Mouse (Mus musculus) cerebellum, adult 2 months (tissue): ENCODE measurements around the gene Nek5. TPM values are rescaled to one million over a fixed set of nuclear protein-coding genes. Genes with fewer than 3 reads are reported as not detected.

Experiments
- DNase-seq, 2 experiments: peaks; one replicate each; pipeline ENCODE4 v3.0.0; 2021
- H3K27ac ChIP-seq: fragments of 200-500 bp; 2 replicates; pipeline ENCODE4 v1.5.1; 2012; ENCODE audit warnings: low read length, control low read depth, inconsistent platforms; ENCODE audit not compliant: insufficient read depth
- H3K27me3 ChIP-seq: fragments of 200-500 bp; 2 replicates; pipeline ENCODE4 v1.6.1; 2012; ENCODE audit warnings: inconsistent platforms, mild to moderate bottlenecking, low read length, moderate library complexity; ENCODE audit not compliant: control insufficient read depth, insufficient read depth
- H3K4me1 ChIP-seq: fragments of 200-500 bp; 2 replicates; pipeline ENCODE4 v1.6.1; 2011; ENCODE audit warnings: low read length; ENCODE audit not compliant: control insufficient read depth, insufficient read depth
- H3K4me3 ChIP-seq: fragments of 200-500 bp; replicated peaks from 2 replicates; pipeline ENCODE3; 2011; ENCODE audit warnings: mild to moderate bottlenecking, low read depth, low read length, control low read depth; ENCODE audit not compliant: insufficient read depth
- CTCF ChIP-seq: fragments of 200-500 bp; IDR thresholded peaks from 2 replicates; pipeline ENCODE4 v1.5.1; 2011; ENCODE audit warnings: low read depth, mild to moderate bottlenecking, control low read depth, low read length, moderate library complexity, borderline replicate concordance; ENCODE audit not compliant: insufficient read depth
- POLR2A ChIP-seq: fragments of 200-500 bp; IDR thresholded peaks from 2 replicates; pipeline ENCODE4 v1.6.1; 2011; ENCODE audit warnings: low read length, control low read depth, borderline replicate concordance; ENCODE audit not compliant: insufficient read depth
- WGBS: fragments of 180-500 bp; shearing (Covaris S2); methylation state at CpG from one replicate; pipeline ENCODE4 v1.1.7; 2018; 5-methylcytosine and 5-hydroxymethylcytosine counted together
- polyA plus RNA-seq: library from polyadenylated mRNA; depleted of rRNA; stranded (reverse); fragments of >200 nt; gene quantifications from 2 replicates; pipeline ENCODE4 v1.2.3, GENCODE M21; 2012

Nek5 gene
- polyA plus RNA-seq, 1 experiment = 0.33 TPM

DNA sequence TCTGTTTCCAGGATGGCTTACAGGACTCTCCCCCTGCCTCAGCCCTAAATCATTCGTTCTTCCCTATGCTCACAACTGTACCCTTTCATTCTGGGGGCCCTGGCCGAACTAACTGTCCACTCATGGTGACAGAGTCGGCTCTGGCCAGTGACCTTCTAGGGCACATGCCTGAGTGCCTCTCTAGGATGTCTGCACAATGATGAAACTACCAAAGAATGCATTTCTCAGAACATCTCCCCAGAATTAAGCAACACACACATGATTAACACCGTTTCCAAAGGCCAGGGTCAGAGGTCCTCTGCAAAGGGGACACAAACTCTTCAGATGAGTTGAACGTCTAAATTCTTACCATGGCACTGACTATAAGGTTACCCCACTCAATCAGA lies 9.9 kb upstream of the Nek5 start:
- TF ChIP-seq CTCF (no peak), POLR2A (no peak)
- no peak overlapping the region for H3K27ac ChIP-seq
- H3K27me3 ChIP-seq = no peaks in the 10 kb centered on the region
- H3K4me3 ChIP-seq = no peak overlapping the region
- no peak for DNase-seq
- 90% methylated on average over 5 of the region's 5 CpGs for WGBS
- no peaks in the 10 kb centered on the region for H3K4me1 ChIP-seq

DNA sequence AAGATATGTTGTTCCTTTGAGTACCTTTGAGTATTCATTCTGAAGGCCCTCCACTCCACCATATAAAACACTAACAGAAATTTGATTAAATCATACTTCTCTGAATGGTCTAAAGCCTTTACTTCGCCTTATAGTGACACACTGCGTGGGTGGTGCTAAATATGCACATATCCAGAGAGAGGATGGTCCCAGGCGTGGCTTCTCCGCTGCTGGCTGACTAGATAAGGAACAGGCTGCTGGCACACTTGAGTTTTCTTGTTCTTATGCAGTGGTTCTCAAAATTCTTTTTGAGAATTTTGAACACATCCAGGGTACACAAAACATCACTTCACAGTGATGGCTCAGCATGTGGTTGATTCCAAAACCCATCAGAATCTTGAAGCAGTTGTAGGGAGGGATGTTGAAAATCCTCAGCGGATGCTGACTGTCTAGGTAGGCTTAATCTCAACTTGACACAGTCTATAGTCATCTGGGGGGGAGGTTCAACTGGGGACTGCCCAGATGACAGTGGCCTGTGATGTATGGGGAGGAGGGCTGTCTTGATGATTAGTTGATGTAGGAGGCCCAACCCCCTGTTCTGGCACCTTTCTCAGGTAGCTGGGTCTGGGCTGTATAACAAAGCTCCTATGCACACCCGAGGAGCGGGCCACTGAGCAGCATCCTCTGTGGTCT lies 9.4 kb upstream of the Nek5 start:
- Histone ChIP-seq H3K27ac (no peak overlapping the region), H3K4me1 (no peaks in the 10 kb centered on the region), H3K27me3 (no peaks in the 10 kb centered on the region), H3K4me3 (no peak overlapping the region)
- no peak for DNase-seq
- 94% methylated on average over 7 of the region's 7 CpGs for WGBS
- TF ChIP-seq CTCF (no peak), POLR2A (no peak)

DNA sequence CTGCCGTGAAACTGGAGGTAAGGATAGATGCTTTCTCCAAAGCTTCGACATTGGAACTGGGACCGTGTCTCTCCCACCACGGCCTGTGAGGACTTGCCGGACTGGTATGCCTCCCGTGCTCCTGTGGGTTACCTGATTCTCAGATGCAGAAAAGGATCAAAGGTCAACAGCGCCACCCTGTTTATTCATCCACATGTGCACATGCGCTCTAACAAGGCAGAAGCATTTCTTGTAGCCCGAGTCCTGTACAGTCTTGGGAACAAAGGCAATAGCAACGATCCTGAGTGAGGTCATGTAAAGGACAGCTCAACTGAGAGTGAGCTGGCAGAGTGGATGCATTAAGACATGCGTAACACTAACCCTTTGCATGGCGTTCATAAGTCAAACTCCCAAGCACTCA lies 7.2 kb upstream of the Nek5 start:
- no peak for DNase-seq
- Histone ChIP-seq H3K27me3 (no peaks in the 10 kb centered on the region), H3K4me3 (no peak overlapping the region), H3K27ac (no peak overlapping the region), H3K4me1 (no peaks in the 10 kb centered on the region)
- TF ChIP-seq CTCF = no peak
- TF ChIP-seq POLR2A = no peak
- 93% methylated on average over 12 of the region's 12 CpGs for WGBS

DNA sequence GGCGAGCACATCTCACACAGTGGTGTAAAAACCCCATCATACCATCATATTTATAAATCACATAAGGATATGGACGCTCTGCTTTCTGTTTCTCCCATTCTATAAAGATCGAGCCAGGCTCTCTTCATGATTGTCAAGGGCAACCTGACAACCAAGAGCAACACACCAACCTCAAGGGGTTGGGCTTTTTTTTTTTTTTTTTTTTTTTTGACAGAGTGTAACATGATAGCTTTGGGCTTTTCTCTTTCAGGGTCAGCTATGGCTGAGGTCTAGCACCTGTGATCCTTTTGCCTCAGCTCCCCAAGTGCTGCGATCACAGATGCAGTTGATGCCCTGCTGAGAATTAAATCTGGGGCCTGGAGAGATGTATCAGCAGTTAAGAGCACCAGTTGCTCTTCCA lies 17.8 kb downstream of the Nek5 start:
- no peaks in the 10 kb centered on the region for H3K4me1 ChIP-seq
- no peaks in the 10 kb centered on the region; the same call in 1 of the 2 replicates for H3K27me3 ChIP-seq
- 85% methylated on average over 4 of the region's 4 CpGs for WGBS
- no peak for DNase-seq
- no peak overlapping the region for H3K27ac ChIP-seq
- H3K4me3 ChIP-seq = no peak overlapping the region
- no peak for TF ChIP-seq CTCF
- TF ChIP-seq POLR2A = no peak

DNA sequence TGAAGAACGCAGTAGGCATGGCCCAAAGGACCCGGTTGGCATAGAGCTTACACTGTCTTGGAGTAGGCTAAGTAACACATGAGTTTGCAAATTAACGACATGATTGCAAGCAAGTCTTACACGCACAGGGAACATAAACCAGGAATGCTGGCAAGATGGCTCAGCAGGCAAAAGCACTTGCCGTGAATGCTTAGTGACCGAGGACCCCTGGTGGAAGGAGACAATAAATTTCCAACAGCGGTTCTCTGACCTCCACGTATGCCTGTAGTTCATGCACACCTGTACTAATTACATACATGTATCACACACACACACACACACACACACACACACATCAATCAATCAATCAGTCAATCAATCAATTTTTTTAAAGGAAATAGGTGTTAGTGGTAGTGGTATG lies 33.3 kb downstream of the Nek5 start:
- H3K4me3 ChIP-seq = no peak overlapping the region
- 39% methylated on average over 8 of the region's 8 CpGs for WGBS
- DNase-seq = no peak
- no peaks in the 10 kb centered on the region for H3K4me1 ChIP-seq
- TF ChIP-seq POLR2A = no peak
- 0 out of 2 replicates have a peak, but pooled peaks have one; percentile 12 for TF ChIP-seq CTCF
- H3K27me3 ChIP-seq = no peaks in the 10 kb centered on the region
- no peak overlapping the region for H3K27ac ChIP-seq

DNA sequence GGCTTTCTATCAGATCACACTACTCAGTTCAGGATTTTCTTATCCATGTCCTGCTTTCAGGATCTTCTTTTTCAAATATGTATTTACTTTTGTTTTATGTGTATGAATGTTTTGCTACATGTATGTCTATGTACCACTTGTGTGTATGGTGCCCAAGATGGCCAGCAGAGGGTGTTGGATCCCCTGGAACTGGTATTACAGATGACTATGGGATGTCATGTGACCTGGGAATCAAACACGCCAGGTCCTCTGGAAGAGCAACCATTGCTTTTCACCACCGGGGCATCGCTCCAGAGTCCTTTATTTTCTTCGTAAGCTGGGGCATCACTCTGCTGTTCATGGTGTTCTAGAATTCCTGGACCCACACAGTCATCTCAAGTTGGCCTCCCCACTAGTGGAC lies 35.6 kb downstream of the Nek5 start:
- Histone ChIP-seq H3K4me1 (no peaks in the 10 kb centered on the region), H3K27me3 (no peaks in the 10 kb centered on the region), H3K4me3 (no peak overlapping the region), H3K27ac (no peak overlapping the region)
- WGBS = 93% methylated on average over 4 of the region's 4 CpGs
- TF ChIP-seq CTCF (no peak), POLR2A (no peak)
- no peak for DNase-seq

DNA sequence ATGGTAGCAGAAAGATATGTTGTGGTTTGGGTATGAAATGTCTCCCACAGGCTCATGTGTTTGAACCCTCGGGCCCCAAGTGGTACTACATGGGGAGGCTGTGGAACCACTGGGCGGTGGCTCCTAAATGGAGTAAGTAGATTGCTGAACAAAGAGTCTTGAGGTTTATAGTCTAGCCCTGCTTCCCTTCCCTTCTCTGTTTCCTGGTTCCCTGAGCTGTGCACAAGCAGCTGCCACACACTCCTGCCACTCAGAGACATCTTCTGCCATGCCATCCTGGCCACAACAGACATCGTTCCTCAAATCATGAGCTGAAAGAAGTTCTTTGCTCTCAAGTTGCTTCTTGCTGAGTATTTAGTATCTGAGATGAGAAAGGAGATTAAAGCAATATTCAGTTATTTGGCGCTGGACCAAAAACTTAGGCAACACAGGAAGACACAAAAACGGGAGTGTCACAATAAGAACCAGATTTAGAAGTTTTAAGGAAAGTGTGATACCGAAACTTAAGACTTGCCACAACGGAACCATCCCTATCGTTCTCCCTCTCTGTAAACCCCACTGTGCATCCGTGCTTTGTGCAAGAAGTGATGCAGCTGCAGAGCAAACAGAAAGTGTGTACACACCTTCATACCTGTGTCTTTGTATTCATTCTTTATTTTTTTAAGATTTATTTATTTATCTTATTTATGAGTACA lies 45.4 kb downstream of the Nek5 start:
- no peak overlapping the region for H3K4me3 ChIP-seq
- H3K27ac ChIP-seq = no peak overlapping the region
- H3K4me1 ChIP-seq = no peaks in the 10 kb centered on the region
- TF ChIP-seq CTCF (no peak), POLR2A (no peak)
- no peaks in the 10 kb centered on the region for H3K27me3 ChIP-seq
- no peak for DNase-seq
- WGBS = 85% methylated on average over 9 of the region's 9 CpGs

DNA sequence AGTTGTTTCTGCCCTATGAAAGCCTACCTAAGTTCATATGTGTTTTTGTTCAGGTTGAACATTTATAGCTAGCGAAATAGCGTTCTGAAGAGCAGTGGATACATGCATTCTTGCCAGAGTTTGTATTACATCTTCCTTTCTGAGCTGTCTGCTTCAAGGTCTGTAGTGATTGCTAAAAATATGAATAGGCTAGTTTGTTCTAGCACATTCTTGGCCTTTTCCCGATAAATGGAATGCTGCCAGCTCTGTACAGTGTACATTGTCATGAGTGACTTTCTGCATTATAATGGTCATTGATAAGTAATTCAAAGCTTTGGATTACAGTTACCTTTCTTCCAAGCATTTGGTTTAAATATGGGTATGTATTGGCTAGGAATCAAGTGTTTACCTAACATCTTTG lies 63.7 kb downstream of the Nek5 start:
- under 1% methylated on average over 3 of the region's 3 CpGs for WGBS
- Histone ChIP-seq H3K27me3 (no peaks in the 10 kb centered on the region), H3K27ac (no peak overlapping the region), H3K4me3 (peak overlapping the region; percentile 92), H3K4me1 (no peaks in the 10 kb centered on the region)
- peak in 1 of 2 experiments; percentile 14 for DNase-seq
- TF ChIP-seq CTCF (no peak), POLR2A (no peak)
